Mouse (Mus musculus) midbrain, embryonic 15.5 days (tissue): ENCODE data around the gene Dnah8. TPM values are rescaled to one million over a fixed set of nuclear protein-coding genes. Genes with fewer than 3 reads are reported as not detected.
A peak's percentile ranks its signal among the peaks of the same experiment; 100 is the strongest.

Experiments
- ATAC-seq: fragments of 200-750 bp; cut with Nextera tagmentation; replicated peaks from 2 replicates; pipeline ENCODE4 v1.8.0; 2017; ENCODE audit warnings: moderate TSS enrichment
- H3K27ac ChIP-seq: fragments of 300-500 bp; sonication (generic); 2 replicates; pipeline ENCODE4 v1.5.1; 2015; ENCODE audit warnings: mild to moderate bottlenecking, inconsistent platforms
- H3K27me3 ChIP-seq: fragments of 300-500 bp; sonication (generic); replicated peaks from 2 replicates; pipeline ENCODE4 v1.6.1; 2015; ENCODE audit warnings: inconsistent platforms
- H3K36me3 ChIP-seq: fragments of 300-500 bp; sonication (generic); replicated peaks from 2 replicates; pipeline ENCODE4 v1.6.1; 2015; ENCODE audit warnings: inconsistent platforms
- H3K4me1 ChIP-seq: fragments of 300-500 bp; sonication (generic); 2 replicates; pipeline ENCODE4 v1.6.1; 2015; ENCODE audit warnings: inconsistent platforms
- H3K4me2 ChIP-seq: fragments of 300-500 bp; sonication (generic); 2 replicates; pipeline ENCODE4 v1.6.1; 2015; ENCODE audit warnings: inconsistent platforms, mild to moderate bottlenecking, moderate library complexity
- H3K4me3 ChIP-seq: fragments of 300-500 bp; sonication (generic); 2 replicates; pipeline ENCODE4 v1.5.1; 2015; ENCODE audit warnings: mild to moderate bottlenecking, inconsistent platforms
- H3K9ac ChIP-seq: fragments of 300-500 bp; sonication (generic); 2 replicates; pipeline ENCODE4 v1.6.1; 2015; ENCODE audit warnings: mild to moderate bottlenecking, inconsistent platforms
- H3K9me3 ChIP-seq: fragments of 300-500 bp; sonication (generic); 2 replicates; pipeline ENCODE4 v1.6.1; 2016; ENCODE audit warnings: inconsistent platforms
- WGBS: fragments of 180-500 bp; shearing (Covaris S2); methylation state at CpG from one replicate; pipeline ENCODE4 v1.1.7; 2015; ENCODE audit warnings: mixed read lengths; 5-methylcytosine and 5-hydroxymethylcytosine counted together
- polyA plus RNA-seq: library from polyadenylated mRNA; unstranded; fragments of >200 nt; fragmentation: Nextera tagmentation; extraction: Ambion mirVana; gene quantifications from 2 replicates; pipeline ENCODE4 v1.2.1, GENCODE M21; 2015

Gene Dnah8
- polyA plus RNA-seq, 1 experiment from 2014 or later, result 2.7 TPM

DNA sequence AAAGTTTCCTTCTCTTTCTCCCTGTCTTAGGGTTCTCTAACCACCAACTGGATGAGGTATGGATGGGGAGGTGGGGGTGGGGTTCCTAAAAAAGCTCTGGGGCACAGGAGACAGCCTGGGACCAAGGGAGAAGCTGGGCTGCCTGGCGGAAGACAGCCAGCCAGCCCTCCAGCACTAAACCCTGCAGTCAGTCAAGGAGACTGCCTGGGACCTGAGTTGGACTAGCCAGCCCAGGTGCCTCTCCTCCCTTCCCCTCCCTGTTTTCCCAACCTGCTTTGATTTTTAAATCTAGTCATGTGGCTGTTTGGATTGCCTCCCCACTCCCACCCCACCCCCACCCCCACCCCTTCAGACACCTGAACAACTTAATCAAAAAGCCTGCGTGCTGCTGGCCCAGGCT is 256.8 kb downstream of the Dnah8 start:
- 54% methylated on average over 2 of the region's 2 CpGs for WGBS
- H3K4me1 ChIP-seq, result peaks cover 16% of the 10 kb centered on the region
- H3K9ac ChIP-seq, result no peak overlapping the region
- H3K27ac ChIP-seq, result no peak overlapping the region
- no peaks in the 10 kb centered on the region for H3K9me3 ChIP-seq
- H3K4me3 ChIP-seq, result no peak overlapping the region
- no peak for ATAC-seq
- H3K36me3 ChIP-seq, result no peaks in the 10 kb centered on the region
- no peak overlapping the region for H3K4me2 ChIP-seq
- no peaks in the 10 kb centered on the region for H3K27me3 ChIP-seq

DNA sequence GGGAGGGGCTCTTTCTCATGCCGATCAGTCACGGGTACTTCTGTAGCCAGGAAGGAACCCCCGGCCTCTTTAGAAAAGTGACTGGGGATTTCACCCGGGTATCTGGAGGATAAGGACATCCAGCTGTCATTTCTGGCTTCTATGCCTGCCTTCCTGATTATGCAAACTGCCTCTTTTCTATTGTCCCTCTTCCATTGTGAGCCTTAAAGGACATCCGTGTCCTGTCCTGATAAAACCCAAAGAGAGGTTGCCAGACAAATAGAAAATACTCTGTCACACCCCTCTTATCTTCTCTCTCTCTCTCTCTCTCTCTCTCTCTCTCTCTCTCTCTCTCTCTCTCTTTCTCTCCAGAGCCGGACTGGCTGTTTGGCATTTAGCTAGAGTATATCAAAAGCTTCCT is 258.1 kb downstream of the Dnah8 start:
- 3% methylated on average over 6 of the region's 6 CpGs for WGBS
- H3K4me3 ChIP-seq, result no peak overlapping the region
- no peaks in the 10 kb centered on the region for H3K27me3 ChIP-seq
- peaks cover 16% of the 10 kb centered on the region for H3K4me1 ChIP-seq
- peak overlapping the region; percentile 77 for H3K27ac ChIP-seq
- H3K9me3 ChIP-seq, result no peaks in the 10 kb centered on the region
- peak; percentile 37; the same call in 1 of the 2 replicates for ATAC-seq
- no peaks in the 10 kb centered on the region for H3K36me3 ChIP-seq
- peak overlapping the region; percentile 36 for H3K4me2 ChIP-seq
- no peak overlapping the region for H3K9ac ChIP-seq

DNA sequence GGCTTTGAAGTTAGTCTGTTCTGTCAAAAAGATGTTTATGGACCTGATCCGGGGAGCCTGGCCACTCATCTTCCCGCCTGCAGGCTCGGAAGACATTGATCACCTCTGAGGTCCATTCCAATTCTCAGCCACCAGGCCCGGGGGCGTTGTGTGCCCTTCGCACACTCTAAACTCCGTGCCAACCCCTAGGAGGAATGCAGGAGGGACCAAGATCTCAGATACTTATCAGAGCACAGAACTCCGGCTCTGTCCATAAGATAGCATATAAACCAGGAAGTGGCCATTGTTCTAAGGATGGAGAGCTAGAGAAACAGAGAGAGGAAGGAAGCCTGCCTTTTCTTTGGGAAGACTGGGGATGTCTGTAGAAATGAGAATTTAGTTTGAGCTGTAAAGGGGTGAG is 259.4 kb downstream of the Dnah8 start:
- Histone ChIP-seq H3K9me3 (no peaks in the 10 kb centered on the region), H3K4me3 (no peak overlapping the region), H3K4me2 (no peak overlapping the region), H3K9ac (no peak overlapping the region), H3K36me3 (no peaks in the 10 kb centered on the region), H3K27ac (no peak overlapping the region), H3K27me3 (no peaks in the 10 kb centered on the region), H3K4me1 (peaks cover 16% of the 10 kb centered on the region)
- no peak for ATAC-seq
- WGBS, result 81% methylated on average over 8 of the region's 8 CpGs

DNA sequence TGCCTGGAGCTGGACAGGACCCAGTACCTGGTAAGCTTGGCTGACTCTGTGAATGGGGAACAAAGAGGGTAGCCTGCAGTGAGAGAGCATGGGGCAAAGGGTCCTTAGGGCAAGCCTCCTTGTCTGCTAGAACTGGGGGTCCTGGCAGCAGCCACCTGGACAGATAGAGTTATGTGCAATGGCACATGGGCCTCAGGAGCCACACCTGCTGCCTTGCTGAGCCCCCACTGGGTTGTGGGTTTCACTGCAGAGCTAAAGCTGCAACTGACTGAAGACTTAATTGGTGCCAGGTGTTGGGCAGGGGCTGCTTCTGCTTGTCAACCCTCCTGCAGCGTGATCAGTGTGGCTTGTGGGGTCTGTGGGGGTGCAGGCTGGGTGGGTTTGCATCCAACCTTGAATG is 267.9 kb downstream of the Dnah8 start:
- Histone ChIP-seq H3K27ac (no peak overlapping the region), H3K9ac (no peak overlapping the region), H3K4me3 (no peak overlapping the region), H3K4me2 (no peak overlapping the region), H3K27me3 (no peaks in the 10 kb centered on the region; the same call in 1 of the 2 replicates), H3K4me1 (no peaks in the 10 kb centered on the region), H3K9me3 (no peaks in the 10 kb centered on the region), H3K36me3 (no peaks in the 10 kb centered on the region)
- 58% methylated on average over 1 of the region's 1 CpGs for WGBS
- ATAC-seq, result no peak

DNA sequence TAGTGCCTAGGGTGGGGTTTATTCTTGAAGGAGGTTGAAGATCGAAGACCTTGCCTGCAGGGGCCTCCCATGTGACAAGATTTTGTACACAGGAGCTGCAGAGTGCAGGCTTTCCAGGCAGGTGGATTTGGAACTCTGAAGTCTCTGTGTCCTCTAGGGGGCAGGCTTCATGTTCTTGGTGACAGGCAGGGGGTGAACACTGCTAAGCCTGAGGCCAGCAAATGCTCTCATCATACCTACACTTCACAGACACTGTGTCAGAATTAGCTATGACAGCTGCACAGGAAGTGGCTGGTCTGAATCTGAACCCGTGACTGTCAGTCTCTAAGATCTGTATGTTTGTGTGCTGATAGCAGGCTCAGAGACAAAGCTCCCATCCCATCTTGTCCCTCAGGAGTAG is 268.6 kb downstream of the Dnah8 start:
- no peak for ATAC-seq
- H3K36me3 ChIP-seq, result no peaks in the 10 kb centered on the region
- no peak overlapping the region for H3K9ac ChIP-seq
- no peak overlapping the region for H3K4me2 ChIP-seq
- no peaks in the 10 kb centered on the region for H3K9me3 ChIP-seq
- 36% methylated on average over 2 of the region's 2 CpGs for WGBS
- H3K4me3 ChIP-seq, result no peak overlapping the region
- H3K4me1 ChIP-seq, result no peaks in the 10 kb centered on the region
- H3K27me3 ChIP-seq, result no peaks in the 10 kb centered on the region; the same call in 1 of the 2 replicates
- H3K27ac ChIP-seq, result no peak overlapping the region

DNA sequence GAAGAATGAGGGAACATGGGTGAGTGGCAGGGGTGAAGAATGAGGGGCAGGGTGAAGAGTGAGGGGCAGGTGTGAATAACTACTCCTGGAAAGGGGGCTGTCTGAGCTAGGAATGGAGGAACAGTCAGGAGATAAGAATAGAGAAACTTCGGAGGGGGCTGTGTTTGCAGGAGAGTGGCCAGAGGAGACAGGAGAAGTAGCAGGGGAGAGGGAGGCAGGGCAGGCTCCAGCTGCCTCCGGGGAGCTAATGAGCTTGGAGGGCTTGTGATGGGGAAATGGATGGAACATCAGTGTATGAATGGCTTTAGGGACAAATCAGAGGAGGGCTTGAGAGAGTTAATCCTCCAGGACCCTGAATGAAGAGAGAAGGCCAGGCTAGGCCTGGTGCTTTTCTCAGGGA is 272.9 kb downstream of the Dnah8 start:
- no peak overlapping the region for H3K27ac ChIP-seq
- H3K4me2 ChIP-seq, result no peak overlapping the region
- 22% methylated on average over 2 of the region's 2 CpGs for WGBS
- peaks cover 11% of the 10 kb centered on the region for H3K4me1 ChIP-seq
- H3K4me3 ChIP-seq, result no peak overlapping the region
- peaks cover 8% of the 10 kb centered on the region for H3K27me3 ChIP-seq
- H3K9me3 ChIP-seq, result no peaks in the 10 kb centered on the region
- H3K36me3 ChIP-seq, result no peaks in the 10 kb centered on the region
- ATAC-seq, result no peak
- H3K9ac ChIP-seq, result no peak overlapping the region

DNA sequence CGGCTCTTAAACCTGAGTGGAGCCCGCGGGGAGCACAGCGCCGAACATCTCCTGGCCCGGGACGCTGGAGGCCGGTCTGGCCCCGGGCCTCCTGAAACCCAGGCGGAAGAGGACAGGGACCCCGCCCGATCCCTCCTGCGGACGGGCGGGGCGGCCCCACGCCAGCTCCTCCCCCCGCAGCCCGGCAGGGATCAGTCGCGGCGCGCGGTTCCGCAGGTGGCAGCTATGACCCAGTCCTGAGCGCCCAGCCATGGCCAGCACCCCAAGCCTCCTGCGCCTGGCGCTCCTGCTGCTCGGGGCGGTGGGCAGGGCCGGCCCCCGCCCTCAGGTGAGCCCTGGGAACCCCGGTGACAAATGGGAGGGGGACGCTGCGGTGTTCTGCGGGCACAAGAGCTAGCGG is 277.5 kb downstream of the Dnah8 start, which contains the start of gene Glp1r:
Gene Glp1r (plus strand): TSS at position 191 of the 400 bp plus-strand sequence.
- Histone ChIP-seq H3K4me3 (peak within 1 kb of the TSS; percentile 43), H3K9ac (peak within 1 kb of the TSS; percentile 43), H3K36me3 (no peaks in the 10 kb centered on the region), H3K9me3 (no peaks in the 10 kb centered on the region), H3K4me1 (peaks cover 11% of the 10 kb centered on the region), H3K27ac (no peak within 1 kb of the TSS), H3K27me3 (peaks cover 12% of the 10 kb centered on the region), H3K4me2 (peak within 1 kb of the TSS; percentile 90)
- no peak for ATAC-seq
- WGBS, result under 1% methylated on average over 34 of the region's 37 CpGs

DNA sequence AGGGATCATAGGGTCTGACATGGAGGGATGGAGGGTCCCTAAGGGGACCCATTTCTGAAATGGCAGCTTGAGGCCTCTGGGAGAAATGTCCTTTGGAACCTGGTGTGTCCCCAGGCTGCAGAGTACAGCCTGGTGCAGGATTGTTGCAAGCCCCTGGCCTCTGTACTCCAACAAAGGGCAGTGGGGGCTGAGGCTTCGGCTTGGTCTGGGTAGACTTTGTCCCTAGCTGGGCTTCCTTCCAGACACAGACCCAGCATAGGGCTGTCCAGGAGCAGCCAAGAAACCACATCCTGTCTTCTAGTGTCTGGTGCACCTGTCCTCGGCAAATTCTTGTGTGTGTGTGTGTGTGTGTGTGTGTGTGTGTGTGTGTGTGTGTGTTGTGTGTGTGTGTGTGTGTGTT is 279.9 kb downstream of the Dnah8 start:
- Histone ChIP-seq H3K4me2 (no peak overlapping the region), H3K27ac (no peak overlapping the region), H3K27me3 (peaks cover 12% of the 10 kb centered on the region), H3K36me3 (no peaks in the 10 kb centered on the region), H3K9me3 (no peaks in the 10 kb centered on the region), H3K9ac (no peak overlapping the region), H3K4me1 (peaks cover 11% of the 10 kb centered on the region), H3K4me3 (no peak overlapping the region)
- WGBS, result 75% methylated on average over 2 of the region's 2 CpGs
- ATAC-seq, result no peak

DNA sequence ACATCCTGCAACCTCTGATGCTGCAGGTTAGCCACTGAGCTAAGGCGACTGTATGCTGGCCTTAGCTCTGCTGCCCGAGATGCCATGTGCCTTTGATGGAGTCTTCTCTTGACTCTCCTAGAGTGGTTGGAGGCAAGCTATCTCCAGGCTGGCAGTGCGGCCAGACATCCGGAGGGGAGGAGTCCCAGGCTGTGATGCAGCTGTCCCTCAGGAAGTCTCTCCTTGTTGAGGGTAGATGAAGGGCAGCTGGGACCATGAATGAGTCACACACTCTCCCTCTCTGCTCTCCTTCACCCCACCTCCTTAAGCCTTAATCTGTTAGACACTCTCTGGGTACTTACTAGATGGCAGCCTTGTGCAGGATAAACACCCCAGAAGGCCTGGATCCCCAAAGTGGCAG is 283.4 kb downstream of the Dnah8 start:
- no peak for ATAC-seq
- no peaks in the 10 kb centered on the region for H3K9me3 ChIP-seq
- WGBS, result 85% methylated on average over 4 of the region's 4 CpGs

DNA sequence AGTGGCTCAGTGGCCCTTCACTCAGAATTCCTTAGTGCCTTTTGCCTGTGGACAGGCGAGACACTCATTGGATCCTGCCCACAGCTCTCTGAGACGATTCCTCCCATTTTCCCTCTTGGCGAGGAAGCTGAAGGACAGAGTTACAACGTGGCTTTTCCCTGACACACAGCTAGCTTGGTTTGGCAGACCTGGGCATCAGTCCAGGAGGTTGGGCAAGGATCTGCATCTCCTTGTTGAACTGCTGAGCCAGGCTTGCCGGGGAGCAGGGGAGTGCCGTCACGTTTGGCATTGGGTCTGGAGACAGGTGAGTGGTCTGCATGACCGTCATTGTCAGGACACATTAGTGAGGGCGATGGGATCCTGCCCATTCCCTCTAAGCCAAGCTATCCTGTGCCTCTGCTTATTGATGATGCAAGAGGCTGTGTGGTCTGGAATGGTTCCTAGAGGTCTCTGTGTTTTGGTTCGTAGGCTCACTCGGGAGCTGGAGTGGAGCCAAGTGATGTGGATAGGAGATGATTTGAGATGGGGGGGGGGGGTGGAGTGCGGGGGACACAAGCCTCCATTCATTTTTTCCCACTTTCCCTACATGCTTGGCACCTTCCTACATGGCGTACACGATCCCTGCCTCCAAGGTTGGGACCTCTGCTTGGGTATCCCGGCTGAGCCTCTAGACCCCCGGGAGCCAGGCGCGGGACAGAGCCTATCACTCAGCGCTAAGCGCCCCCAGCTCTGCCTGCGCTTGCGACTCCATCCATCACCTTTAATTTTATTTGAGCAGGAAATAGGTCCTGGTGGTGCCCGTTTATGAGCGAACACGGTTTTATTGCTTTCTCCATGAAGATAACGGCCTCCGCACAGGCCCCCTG is 286.9 kb downstream of the Dnah8 start:
- Histone ChIP-seq H3K4me1 (no peaks in the 10 kb centered on the region), H3K27me3 (no peaks in the 10 kb centered on the region), H3K4me3 (no peak overlapping the region), H3K9me3 (no peaks in the 10 kb centered on the region), H3K9ac (no peak overlapping the region), H3K4me2 (no peak overlapping the region), H3K27ac (no peak overlapping the region), H3K36me3 (no peaks in the 10 kb centered on the region)
- ATAC-seq, result no peak
- 77% methylated on average over 27 of the region's 27 CpGs for WGBS

More for the DNA sequence above, 283.4 kb downstream of the Dnah8 start:
- Histone ChIP-seq H3K27ac (no peak overlapping the region), H3K4me3 (no peak overlapping the region), H3K9ac (no peak overlapping the region), H3K4me1 (no peaks in the 10 kb centered on the region), H3K27me3 (no peaks in the 10 kb centered on the region), H3K4me2 (no peak overlapping the region), H3K36me3 (no peaks in the 10 kb centered on the region)

DNA sequence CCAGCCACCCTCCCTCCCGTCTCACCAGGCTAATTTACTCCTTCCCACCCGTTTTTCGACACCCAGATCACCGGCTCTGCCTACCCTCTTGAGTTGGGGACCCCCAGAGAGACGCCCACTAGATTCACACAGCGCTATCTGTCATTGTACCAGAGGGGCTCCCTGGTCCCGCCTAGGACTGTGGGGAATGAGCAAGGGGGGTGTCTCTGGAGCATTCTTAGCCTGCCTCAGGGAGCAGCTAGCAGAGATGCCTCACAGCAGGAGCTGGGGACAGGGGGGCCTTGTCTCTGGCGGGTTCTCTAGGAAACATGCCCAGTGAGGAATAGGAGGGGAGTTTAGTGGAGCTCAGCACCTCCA is 287.6 kb downstream of the Dnah8 start:
- Histone ChIP-seq H3K36me3 (no peaks in the 10 kb centered on the region), H3K4me1 (no peaks in the 10 kb centered on the region), H3K27me3 (no peaks in the 10 kb centered on the region), H3K4me2 (no peak overlapping the region), H3K9me3 (no peaks in the 10 kb centered on the region), H3K27ac (no peak overlapping the region), H3K4me3 (no peak overlapping the region), H3K9ac (no peak overlapping the region)
- no peak for ATAC-seq
- 54% methylated on average over 8 of the region's 8 CpGs for WGBS

DNA sequence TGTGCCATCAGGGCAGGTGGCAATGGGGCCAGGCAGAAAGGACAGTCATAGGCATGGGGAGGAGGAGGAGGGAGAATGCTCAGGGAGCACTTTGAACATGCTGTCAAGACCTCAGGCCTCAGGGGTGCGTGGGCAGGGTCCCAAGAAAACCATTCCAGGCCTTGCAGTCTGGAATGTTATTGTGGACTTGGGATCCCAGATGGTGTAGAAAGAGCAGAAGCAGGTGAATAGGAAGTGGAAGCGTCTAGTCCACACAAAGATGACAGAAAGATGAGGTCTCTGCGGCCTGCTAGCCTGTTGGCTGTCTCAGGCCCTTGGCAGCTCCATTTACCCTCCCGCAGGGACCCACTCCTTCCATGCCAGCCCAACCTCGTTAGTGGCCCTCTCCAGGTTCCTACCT is 288.4 kb downstream of the Dnah8 start:
- Histone ChIP-seq H3K9me3 (no peaks in the 10 kb centered on the region), H3K4me3 (no peak overlapping the region), H3K4me1 (no peaks in the 10 kb centered on the region), H3K9ac (no peak overlapping the region), H3K27ac (no peak overlapping the region), H3K36me3 (no peaks in the 10 kb centered on the region), H3K4me2 (no peak overlapping the region), H3K27me3 (no peaks in the 10 kb centered on the region)
- no peak for ATAC-seq
- WGBS, result 78% methylated on average over 5 of the region's 5 CpGs

DNA sequence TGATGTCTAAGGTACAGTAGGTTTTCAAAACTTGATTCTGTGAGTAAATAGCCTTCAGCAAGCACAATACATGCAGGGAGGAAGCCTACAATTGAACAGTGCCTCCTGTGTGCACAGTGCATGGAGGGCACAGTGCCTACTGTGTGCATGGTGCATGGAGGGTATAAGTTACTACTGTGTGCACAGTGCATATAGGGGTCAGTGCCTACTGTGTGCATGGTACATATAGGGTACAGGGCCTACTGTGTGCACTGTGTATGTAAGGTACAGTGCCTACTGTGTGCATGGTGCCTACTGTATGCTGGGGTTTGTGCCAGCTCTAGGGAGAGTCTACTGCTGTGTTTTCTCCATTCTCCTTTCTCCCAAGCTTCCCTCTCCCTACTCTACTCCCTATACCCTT is 290.1 kb downstream of the Dnah8 start:
- no peak overlapping the region for H3K4me3 ChIP-seq
- no peak overlapping the region for H3K27ac ChIP-seq
- no peak overlapping the region for H3K9ac ChIP-seq
- H3K36me3 ChIP-seq, result no peaks in the 10 kb centered on the region
- H3K9me3 ChIP-seq, result no peaks in the 10 kb centered on the region
- no peak overlapping the region for H3K4me2 ChIP-seq
- no peak for ATAC-seq
- H3K4me1 ChIP-seq, result no peaks in the 10 kb centered on the region
- no peaks in the 10 kb centered on the region for H3K27me3 ChIP-seq
